Mouse (Mus musculus) left cerebral cortex, postnatal 25 days (tissue): ENCODE results near the gene Creb5. TPM values are rescaled to one million over a fixed set of nuclear protein-coding genes. Genes with fewer than 3 reads are reported as not detected.

Experiments used
- DNase-seq, 2 experiments: peaks; one replicate each; pipeline ENCODE4 v3.0.0; 2022; ENCODE audit warnings: low spot score in 2 of 2, mixed read lengths in 1 of 2
- intact Hi-C: fragments of 180-260 bp; cut with DNase I; formaldehyde crosslinking; loops from one replicate; pipeline ENCODE4 v1.15.1; 2025
- total RNA-seq, 2 experiments: library from RNA; stranded (reverse); gene quantifications; 2 replicates each; pipeline ENCODE4 v1.2.3; 2021

Gene Creb5
- total RNA-seq, 2 experiments from 2014 or later = 3.2 to 3.9 TPM

DNA sequence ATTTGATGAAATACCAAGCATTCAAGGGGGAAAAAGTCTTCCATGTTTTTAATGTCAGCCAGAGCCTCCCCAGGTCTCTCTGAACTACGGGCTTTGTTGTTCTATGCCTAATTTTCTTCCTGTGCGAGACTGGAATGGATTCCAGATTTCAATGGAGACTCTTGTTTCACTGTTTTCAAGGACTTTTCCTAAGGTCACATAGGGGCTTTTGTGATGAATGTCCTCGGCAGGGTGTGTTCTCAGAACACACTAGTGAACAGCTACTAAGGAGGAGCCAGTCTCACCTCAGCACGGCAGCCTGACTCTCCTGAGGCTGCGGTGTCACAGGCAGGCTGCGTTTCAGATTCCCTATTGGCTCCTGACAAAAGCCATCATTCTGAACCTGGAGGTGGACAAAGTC is 325.6 kb downstream of the Creb5 start:
- intact Hi-C loops = no loop called here
- no peak for DNase-seq

DNA sequence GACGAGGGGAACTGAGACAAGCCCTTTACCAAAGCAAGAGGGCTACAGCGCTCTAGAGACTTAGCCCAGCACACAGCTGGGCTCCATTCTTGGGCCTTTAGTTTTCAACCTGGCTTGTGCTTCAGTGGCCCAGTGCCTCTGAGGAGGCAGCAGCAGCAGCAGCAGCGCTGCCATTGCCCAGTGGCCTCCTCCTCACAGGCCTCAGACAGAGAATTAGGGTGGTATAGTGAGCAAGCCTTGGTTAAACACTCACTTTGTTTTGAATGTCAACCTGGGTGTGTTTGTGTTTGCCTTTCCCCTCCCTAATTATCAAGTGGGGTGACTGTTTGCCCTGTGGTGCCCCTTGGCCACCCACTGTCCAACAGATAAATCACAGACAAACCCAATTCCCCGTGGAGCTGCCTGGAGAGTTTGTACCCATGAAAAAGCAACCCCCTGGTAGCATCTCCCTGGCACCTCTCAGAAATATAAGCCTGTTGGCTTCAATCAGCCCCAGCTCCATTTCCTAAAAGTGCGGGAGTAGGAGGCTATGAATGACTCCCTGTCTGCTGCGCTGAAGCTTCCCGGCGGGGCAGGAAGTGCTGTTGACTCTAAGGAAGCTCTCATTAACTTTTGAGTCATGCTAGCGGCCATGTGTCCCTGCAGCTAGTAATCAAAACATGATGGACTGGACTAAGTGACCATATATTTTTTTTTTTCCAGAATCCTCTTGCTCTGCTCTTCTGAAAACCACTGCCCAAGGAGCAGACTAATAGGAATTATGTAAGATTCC is 328.6 kb downstream of the Creb5 start:
- no peak for DNase-seq
- intact Hi-C loops = no loop called here

DNA sequence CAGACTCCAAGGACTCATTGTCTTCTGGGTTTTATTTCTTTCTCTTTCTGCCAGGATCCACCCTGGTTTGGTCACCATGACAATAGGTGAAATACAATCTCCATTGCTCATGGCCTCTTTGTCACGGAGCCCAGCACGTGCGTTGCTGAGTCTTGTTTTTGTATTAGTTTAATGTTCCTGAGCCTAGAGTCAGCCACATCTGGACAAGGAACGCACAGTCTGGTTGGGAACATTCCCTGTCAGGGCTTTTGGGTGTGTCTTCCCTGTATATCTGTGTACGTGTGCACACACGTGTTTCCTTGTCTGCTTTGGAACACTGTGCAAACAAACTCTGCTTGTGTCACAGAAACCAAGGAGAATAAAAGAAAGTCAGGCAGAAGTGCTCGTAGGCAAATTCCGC is 331.1 kb downstream of the Creb5 start:
- intact Hi-C loops = no loop called here
- DNase-seq = no peak

DNA sequence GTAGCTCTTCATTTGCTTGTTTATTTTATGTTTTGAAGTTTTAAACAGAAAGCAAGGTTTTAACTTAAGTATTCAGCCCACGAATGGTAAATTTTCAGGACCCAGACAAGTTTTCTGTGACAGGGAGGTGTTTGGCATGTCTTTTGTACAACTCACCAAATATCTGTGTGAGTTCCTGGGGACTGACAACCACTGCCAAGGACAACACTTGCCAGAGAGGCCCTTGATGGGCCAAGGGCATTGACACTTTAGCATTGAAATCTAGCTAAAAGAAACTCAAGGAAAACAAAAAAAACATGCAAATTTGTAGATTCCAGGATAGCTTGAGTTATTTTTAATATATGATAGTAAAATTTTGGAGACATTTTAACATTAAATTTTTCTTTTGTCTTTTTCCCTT is 332.6 kb downstream of the Creb5 start:
- no peak for DNase-seq
- intact Hi-C loops = no loop called here

DNA sequence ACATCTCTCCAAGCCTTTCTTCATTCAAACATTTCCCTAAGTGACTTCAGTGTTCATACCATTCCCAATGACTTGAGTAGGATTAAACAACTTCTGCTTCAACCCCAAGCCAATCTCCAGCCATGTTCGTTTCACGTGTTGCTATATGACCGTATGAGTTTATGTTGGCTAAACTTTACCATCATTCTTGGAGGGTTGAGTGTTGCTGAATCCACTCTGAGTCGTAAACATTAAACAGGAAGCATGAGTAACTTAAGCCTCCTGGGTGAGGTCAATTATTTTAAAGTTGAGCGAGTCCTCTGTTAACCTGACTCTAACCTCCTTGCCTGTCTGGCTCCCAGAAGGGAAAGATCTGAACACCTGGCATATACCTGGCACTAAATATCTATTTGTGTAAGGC is 334.2 kb downstream of the Creb5 start:
- no peak for DNase-seq
- intact Hi-C loops = no loop called here

DNA sequence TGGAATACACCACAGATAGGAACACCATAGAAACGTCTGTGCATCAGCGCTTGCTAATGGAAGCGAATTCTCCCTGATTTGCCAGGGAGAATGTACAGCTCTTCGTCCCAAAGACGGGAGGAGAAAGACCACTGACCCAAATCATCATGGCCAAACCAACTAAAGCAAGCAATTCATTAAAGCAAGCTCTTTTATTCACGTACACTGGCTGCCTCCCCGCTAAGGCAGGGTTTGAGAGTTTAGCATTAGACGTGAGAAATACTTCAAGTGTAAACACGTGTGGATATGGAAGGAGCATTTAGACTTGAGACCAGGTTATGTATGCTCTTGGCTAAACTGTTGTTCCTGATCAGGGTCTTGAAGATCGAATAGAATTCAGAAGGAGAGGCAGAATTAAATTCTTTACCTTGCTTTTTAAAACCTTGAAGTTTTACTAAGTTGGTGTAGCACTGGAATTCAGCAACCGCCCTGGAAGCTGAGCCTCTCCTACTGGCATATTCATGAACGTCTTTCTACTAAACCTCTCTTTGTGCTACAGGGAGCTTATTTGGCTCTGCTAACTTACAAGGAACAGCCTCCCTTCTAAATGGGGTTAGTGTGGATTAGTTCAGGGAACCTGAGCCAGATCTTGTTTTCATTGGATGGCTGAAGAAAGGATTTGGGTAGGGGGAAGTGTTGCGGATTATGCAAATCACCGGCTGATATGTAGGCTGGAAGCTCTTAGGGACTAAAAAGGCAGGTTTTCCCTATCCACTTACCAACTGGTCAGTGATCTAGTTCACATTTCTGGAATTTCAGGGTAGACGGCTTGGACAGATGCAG is 337.6 kb downstream of the Creb5 start:
- peak in 1 of 2 experiments; percentile 16 for DNase-seq
- intact Hi-C loops = no loop called here

DNA sequence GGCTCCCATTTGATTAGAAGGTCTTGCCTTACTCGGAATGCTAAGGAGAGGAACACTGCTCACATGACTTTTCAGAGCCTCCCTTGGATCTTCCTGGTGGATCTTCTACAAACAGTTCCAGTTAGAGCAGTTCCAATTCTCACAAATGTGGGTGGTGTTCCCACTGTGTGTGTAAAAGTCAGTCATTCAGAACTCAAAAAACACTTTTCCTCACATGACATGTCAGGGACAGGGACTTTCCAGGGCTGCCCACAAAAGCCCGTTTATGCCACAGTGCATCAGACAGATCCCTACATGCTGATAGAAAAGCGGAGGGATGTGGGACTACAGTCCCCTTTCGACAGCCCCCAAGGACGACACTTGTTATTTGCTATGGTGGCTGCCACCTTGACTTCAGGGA is 339.0 kb downstream of the Creb5 start:
- no peak for DNase-seq
- intact Hi-C loops = no loop called here

DNA sequence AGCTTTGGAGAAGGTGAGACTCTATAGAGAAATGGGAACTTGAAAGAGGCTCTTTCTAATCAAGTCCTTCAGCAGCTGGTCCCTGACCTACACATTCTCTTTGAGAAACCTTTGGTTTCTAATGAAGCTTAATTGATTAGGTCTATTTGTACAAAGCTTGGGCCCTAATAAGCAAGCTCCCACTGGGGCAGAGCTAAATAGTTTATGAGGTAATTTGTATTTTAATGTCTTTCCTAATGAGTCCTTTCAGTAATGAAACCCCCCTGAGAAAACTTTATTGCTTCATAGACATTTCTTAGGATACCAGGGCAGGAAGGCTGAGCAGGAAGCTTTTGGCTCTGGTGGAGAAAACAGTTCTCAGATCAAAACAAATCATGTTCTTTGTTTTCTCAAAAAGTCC is 341.6 kb downstream of the Creb5 start:
- intact Hi-C loops = no loop called here
- no peak for DNase-seq

DNA sequence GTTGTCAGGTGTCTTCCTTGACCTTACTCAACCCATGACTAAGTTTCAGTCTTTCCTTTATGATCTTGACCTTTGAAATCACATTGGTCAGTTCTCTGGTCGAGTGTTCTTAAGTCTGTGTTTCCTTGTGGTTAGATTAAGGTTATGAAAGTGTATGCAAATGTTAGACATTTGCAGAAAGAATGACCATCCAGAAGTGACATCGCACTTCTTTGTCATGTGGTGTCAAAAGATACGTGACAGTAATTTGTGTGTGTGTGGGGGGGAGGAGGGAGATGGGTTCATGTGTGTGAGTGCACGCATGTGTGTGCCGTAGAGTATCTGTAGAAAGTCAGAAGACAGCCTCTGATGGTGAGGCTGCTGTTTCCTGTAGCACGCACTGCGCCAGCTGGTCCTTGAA is 348.4 kb downstream of the Creb5 start:
- no peak for DNase-seq
- intact Hi-C loops = no loop called here

DNA sequence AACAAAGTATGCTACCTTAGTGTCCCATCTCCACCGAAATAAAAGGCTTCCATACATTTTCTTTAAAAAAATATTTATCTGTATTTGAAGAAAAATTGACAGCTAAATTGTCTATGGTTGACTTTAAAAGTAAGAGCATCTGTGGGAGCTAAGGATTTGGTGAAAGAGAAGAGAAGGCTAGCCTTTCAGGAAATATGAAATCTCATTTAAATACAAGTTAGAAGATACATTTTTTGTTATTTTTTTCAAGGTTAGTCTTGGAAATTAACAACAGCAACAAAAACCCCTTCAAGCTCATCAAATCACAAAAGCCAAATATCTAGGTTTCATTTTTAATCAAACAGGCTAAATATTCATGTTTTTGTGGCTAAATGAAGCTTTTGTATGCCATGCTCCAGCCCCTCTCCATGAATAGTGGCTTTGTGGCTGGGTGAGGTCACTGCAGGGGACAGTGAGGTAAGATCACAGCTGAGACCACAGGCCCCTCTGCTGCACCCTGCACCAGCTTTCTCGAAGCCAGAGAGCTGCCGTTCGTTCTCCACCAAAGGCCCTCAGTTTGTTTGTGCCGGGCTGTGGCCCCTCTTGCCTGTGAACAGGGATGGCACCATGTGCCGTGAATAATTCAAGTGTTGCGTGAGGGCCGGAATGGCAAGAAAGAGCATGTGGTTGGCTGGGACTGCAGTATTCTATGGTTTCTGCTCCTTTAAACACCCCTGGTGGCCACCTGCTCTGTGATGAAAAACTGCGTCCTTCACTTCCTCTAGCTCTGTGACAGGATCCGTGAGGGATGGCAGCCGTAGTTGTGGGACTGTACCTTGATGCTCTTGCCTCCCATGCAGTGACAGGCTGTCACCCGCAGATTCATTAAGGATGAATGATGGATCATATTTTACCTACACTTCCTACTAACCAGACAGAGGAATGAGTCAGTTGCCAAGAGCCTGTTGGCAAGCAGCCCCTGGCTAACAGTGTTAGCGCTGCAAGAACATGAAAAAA is 350.6 kb downstream of the Creb5 start:
- intact Hi-C loops = no loop called here
- peak in 1 of 2 experiments; percentile 47 for DNase-seq

DNA sequence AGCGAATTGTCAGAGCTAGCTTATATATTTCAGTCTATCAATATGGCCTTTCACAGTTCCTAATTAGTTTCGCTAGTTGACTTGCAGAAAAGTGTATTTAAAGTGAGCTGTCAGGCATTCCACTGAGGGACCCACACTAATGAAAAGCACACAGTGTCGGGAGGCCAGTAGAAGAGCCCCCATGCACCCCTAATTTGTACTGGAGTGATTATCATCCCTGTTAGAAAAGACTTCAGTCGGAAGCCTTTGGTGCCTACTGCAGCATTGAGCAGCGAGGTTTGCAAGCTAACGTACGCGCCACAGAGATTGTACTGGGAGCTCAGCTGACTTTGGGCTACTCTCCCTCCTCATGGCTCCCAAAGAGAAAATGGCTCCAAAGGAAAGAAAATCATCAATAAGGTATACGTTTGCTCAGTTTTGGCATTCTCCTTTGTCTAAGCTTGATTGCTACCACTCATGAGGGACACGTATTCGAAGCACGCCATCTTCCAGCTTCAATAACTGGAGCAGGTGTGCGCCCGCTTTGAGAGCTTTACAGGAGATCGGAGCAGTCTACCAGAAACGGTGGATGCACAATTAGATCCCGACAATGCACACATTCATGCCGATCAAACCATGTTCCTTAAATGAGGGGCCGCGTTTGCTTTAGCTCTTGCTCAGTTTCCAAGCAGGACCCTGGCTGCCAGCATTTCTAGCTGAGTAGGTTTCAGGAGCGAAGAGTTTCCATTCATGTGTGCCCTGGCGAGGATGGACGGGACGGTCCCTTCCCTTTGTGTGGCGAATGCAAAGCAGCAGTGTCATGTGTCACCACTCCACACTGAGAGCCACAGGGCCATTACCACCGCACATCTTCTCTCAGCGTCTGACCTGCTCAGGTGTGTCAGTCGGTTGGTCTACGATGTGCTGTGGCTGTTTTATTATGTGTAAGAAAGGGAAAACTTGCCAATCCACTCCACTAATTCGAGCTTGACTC is 354.8 kb downstream of the Creb5 start:
- no peak for DNase-seq
- intact Hi-C loops = no loop called here

DNA sequence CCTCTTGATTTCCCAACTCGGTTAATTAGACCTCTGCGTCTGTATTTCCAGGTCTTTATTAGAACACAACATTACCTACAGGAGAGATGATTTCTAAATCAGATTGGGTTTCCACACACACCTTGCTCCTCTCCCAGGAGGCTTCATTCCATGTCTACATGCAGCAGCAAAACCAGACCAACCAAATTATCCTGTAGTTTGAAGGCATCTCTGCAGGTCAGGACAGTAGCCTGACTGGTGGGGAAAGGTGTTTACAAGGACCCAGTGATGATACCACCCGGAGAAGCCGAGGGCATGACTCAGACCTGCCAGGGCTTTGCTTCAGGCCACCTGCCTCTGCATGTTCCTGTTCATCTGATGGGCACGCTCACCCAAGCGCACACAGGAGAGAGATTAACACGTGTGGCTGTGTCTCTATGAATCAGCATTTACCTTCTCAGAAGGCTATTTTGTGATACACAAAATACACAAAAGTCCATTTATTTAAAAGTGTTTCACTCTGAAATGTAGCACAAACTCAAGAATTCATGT is 355.8 kb downstream of the Creb5 start:
- intact Hi-C loops = no loop called here
- DNase-seq = no peak

DNA sequence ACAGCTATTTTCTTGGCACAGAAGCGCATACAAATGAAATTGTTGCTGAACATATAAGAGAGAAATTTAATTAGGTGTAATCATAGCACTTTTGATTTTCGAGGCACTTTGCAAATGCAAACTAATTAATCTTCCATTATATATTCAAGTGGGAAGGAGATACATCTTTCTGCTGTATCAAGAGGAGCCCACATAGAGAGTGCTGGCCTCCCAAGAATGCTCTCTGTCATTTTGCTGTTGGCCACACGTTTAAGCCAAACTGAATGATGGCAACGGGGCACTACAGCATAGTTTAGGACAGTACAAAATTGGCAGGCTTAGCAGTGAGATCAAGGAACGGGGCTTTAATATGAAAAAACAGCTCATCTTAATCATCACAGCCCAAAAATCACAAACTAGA is 356.4 kb downstream of the Creb5 start:
- DNase-seq = no peak
- intact Hi-C loops = no loop called here

DNA sequence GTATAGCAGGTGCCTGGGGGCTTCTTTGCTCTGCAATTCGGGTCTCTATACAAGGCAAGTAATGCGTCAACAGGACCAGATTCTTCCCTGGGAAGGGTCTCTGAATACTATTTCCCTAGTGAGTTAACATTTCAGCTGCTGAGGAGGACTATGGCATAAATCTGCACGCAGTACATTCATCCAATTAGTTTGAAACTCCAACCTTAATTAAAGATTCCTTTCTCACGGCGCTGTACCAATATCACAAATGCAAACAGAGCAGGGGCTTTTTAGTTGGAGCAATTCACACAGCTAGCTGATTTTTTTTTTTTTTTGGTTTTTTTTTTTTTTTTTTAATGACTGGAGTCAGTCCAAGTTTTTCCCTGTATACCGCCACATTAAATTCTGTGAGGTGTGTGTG is 357.0 kb downstream of the Creb5 start:
- no peak for DNase-seq
- intact Hi-C loops = no loop called here

DNA sequence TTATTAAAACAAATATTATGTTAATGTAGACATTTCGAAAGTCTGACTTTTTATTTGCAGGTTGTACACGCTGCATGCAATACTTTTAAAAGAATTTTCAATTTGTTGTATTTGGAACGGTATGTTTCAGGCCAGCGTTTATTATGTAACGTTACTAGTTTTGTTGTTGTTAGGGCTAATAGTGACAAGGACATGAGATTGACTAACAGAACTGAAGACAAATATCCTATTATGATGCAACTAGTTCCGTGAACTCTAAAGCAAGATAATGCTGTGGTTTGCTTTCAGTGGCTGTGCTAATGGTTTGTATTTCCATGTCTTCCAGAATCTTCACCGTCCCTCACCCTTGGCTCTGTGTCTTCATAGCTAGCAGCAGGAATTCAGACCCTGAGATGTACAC is 357.9 kb downstream of the Creb5 start:
- intact Hi-C loops = no loop called here
- DNase-seq = no peak

DNA sequence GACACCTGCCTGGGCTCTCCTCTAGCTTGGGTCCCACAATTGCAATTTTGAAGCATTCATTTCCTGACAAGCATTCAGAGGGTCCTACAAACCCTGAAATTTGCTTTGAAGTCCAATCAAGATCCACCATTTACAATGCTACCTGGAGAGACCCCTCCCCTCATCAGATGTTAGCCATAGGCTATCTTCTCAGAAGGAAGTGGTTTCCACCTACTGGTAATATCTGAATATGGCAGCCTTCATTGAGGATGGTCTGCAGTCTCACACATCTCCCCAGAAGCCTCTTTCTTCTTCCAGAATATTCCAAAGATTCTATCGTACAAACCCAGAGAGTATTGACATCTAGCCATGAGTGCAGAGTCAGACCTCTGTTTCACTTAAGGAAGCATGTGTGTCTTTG is 362.7 kb downstream of the Creb5 start:
- DNase-seq = no peak
- intact Hi-C loops = loop anchor here (5.0 kb wide), 2 partner anchors 77 to 382 kb away; no protein-coding TSS in a partner anchor

DNA sequence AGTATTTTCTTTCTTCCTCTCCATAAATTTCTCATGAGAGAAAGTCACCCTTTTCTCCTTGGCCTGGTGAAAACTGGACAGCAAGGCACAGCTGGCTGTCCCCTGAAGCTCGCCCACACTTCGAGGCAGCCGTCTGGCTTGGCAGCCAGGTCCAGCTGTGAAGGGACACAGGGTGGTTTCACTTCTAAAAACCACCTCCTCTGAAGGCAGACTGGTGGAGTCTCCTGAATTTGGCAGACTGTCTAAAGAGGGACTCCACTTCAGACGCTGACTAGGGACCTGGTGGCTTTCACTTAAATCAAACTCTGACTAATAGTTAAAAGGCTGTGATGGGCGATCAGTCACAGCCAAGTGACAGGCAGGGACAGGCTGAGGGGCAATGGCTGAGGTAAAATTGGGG is 365.6 kb downstream of the Creb5 start:
- no peak for DNase-seq
- intact Hi-C loops = loop anchor here (5.0 kb wide), 2 partner anchors 80 to 385 kb away; no protein-coding TSS in a partner anchor

DNA sequence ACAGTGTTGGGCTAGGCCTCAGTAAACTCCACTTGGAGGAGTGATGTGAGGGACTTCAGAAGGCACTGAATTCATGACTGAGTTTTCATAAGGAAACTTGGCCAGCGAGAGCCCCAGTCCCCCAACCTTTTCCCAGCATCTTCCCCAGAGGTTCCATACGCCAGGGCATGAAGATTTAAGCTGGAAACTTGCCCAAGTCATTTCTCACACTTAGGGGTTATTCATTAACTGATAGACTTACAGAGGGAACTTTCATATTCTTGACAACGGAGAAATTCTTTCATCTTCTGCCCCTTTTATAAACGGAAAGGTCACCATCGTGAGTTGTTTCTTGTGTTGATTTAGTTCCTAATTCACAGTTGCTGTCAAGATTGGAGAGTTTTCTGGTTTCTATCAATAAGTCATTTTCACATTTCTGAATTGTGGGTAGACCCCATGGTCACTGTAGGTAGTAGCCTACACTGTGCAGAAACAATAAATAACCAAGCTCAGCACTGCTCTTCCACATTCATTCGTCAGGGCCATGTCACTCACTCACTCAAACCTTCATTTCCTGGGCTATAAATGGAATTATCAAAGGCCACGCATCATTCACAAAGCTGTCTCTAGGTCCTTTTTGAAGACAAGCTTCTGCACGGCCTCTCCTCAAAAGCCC is 366.8 kb downstream of the Creb5 start:
- intact Hi-C loops = loop anchor here (5.0 kb wide), 2 partner anchors 82 to 387 kb away; no protein-coding TSS in a partner anchor
- DNase-seq = no peak
